Mouse (Mus musculus) hindlimb bud, embryonic 11.5 days (tissue): ENCODE results near the gene Ndufa10.

Source experiments
- DNase-seq: peaks from one replicate; pipeline ENCODE4 v3.0.0-alpha.2; 2012; ENCODE audit warnings: low read depth, low spot score; ENCODE audit errors: extremely low spot score

Gene Ndufa10

GRCm38 (mm10) chr1:92432098-92432497, 41.6 kb downstream of the Ndufa10 start:
- DNase-seq: no peak

DNA sequence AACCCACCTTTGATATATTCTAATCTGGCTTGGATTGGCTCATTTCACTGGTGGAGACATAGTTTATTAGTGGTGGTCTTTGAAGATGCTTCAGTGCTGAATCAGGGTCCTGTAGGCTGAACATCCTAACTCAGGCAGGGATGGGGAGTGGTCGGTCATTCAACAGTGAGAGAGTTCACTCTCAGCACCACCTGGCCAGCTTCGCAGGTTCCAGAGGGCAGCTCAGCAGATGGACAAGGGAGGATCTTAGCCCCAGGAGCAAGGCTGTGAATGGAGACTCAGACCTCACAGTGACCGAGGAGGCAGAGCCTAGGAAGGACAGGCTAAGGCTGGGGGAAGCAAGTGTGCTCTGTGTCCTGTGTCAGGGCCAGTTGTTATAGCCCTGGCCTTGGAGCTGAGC, 42.2 kb downstream of the Ndufa10 start:
- DNase-seq: no peak

- no peak for DNase-seq
Measured at GRCm38 (mm10) chr1:92430991-92431390, 42.7 kb downstream of the Ndufa10 start.

GRCm38 (mm10) chr1:92424714-92425113, 48.9 kb downstream of the Ndufa10 start:
- DNase-seq: no peak

DNA sequence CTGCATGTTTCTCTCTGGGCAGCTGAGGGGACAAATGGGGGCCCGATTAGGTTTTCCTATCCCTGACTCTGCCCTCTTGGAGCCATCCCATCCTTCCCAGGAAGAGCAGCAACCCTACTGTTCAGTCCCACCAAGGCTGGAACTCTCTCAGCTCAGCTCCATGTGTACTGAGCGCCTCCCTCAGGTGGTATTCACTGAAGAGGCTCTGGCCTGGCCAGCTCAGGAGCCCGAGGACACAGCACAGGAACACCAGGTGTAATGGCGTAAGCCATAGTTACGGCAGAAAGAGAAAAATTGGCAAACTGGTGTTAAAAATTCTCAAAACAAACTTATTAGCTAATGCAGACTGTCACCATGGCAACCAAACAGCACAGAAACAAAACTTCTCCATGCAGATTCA, 68.5 kb downstream of the Ndufa10 start:
- no peak for DNase-seq

DNA sequence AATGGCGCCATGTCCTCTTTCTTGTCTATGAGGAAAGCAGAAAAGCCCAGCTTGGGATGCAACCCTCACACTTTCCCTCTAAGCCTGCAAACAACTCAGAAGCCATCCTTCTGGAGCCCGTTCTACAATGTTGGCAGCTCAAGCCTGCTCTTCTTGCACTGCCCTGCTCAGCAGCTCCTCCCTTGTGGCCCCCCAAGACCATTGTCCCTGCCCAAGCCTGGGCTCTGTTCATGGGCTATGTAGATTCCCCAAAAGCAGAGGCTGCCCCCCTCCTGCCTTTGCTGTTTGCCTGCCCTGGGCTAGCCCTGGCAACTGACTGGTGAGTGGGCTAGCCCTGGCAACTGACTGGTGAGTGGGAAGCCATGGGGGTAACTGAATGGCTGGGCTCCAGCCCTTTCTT, 73.1 kb downstream of the Ndufa10 start:
- no peak for DNase-seq

GRCm38 (mm10) chr1:92398601-92399000, 75.1 kb downstream of the Ndufa10 start:
- no peak for DNase-seq

GRCm38 (mm10) chr1:92397511-92398051, 76.1 kb downstream of the Ndufa10 start:
- no peak for DNase-seq

GRCm38 (mm10) chr1:92394279-92394678, 79.4 kb downstream of the Ndufa10 start:
- no peak for DNase-seq

- no peak for DNase-seq
Measured at GRCm38 (mm10) chr1:92393166-92393565, 80.5 kb downstream of the Ndufa10 start.
